In the genomic region with DNA sequence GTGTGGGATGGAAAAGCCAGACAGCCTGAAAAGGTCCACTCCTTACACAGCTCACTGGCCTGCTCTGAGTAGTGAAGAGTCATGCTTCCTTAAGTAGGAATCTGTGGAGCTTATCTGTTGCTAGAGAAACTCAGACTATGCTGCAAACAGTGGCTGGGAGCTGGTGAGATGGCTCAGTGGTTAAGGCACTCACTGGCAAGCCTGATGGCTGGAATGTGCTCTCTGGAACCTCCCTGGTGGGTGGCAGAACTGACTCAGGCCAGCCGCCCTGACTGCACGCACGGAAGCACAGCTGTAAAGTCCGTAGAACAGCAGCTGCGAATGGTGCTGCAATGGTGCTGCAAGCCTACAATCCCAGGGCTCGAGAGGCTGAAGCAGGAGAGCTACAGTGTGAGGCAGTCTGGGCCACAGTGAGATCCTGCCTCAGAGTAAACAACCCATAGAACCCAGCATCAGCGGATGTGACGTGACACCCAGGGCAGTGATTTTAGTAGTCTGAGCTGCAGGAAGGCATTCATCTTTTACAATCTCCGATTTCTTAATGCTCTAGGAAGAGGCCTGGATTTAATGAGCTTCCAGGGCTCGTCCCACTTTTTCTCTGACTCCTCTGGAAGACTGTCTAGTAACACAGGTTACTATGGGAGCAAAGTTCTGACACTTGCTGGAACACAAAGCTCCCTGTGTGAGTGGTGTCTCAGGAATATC, we compare ENCODE assay signal across 17 mouse cellular contexts. TPM values are rescaled to one million over a fixed set of nuclear protein-coding genes. Genes with fewer than 3 reads are reported as not detected.
DNase-seq lines count a peak whose midpoint lies in the region; ATAC-seq and TF ChIP-seq lines count a peak whose summit lies in the region.
"Had no signal": no experiment of that assay in that cellular context is flagged by ENCODE, and none has a peak within 500 bp of the region (broad histone marks: within the 10 kb centered on the region; RNA-seq: fewer than 3 reads in every experiment).

No protein-coding gene starts in this region.

- peaks cover 15% of the 10 kb centered on the region; the same call in 1 of the 2 replicates for H3K36me3 ChIP-seq in hindbrain, postnatal 0 days (ENCODE audit: insufficient read depth, low read length)
- H3K36me3 ChIP-seq in hindbrain, embryonic 10.5 days, result peaks cover 56% of the 10 kb centered on the region
- no peaks in the 10 kb centered on the region for H3K36me3 ChIP-seq in kidney, adult 2 months (ENCODE audit: control insufficient read depth, insufficient read depth, low read length)

- TF ChIP-seq POLR2A in kidney, adult 2 months (IDR thresholded peaks at IDR 0.05; ENCODE audit: low read depth, low read length), result no peak

- TF ChIP-seq CTCF in hindbrain, postnatal 0 days (IDR thresholded peaks at IDR 0.05; ENCODE audit: low read depth), result no peak
- TF ChIP-seq CTCF in kidney, adult 2 months (conservative IDR thresholded peaks at IDR 0.05; ENCODE audit: insufficient read depth, insufficient read length, low read depth, low read length), result no peak

- no peak for DNase-seq in hindbrain, postnatal 0 days (ENCODE audit: low spot score)
- DNase-seq in hindbrain, embryonic 10.5 days (ENCODE audit: low spot score), result no peak
- peak; percentile 13 for DNase-seq in NIH3T3 (ENCODE audit: low read depth)
- DNase-seq in kidney, adult 2 months, result peak; percentile 53
- peak; percentile 50 for DNase-seq in kidney, postnatal 14 days
- DNase-seq in neural tube, embryonic 10.5 days (ENCODE audit: extremely low spot score, low spot score), result no peak
- DNase-seq in lung, postnatal 4 days, result no peak
- DNase-seq: adrenal gland, postnatal 25 days; B cell, adult 2 months; cerebellum, adult 8-10 months; heart, adult 18-20 months; layer of hippocampus, postnatal 36 days; liver, embryonic 13.5 days had no signal

- H3K9ac ChIP-seq in hindbrain, postnatal 0 days (replicated peaks; ENCODE audit: low read length), result no peak overlapping the region
- H3K9ac ChIP-seq: embryonic facial prominence, embryonic 15.5 days; hindbrain, embryonic 14.5 days; liver, embryonic 13.5 days had no signal

- 65% methylated on average over 10 of the region's 10 CpGs for WGBS in hindbrain, postnatal 0 days
- 77% methylated on average over 10 of the region's 10 CpGs for WGBS in hindbrain, embryonic 10.5 days
- WGBS in kidney, adult 2 months, result 33% methylated on average over 10 of the region's 10 CpGs

- H3K4me1 ChIP-seq in hindbrain, postnatal 0 days (ENCODE audit: insufficient read depth, low read length), result peaks cover 11% of the 10 kb centered on the region; the same call in 1 of the 2 replicates
- peaks cover 3% of the 10 kb centered on the region; the same call in 1 of the 2 replicates for H3K4me1 ChIP-seq in hindbrain, embryonic 10.5 days (replicated peaks)
- H3K4me1 ChIP-seq in kidney, adult 2 months (ENCODE audit: control insufficient read depth, insufficient read depth, low read length), result no peaks in the 10 kb centered on the region

- 0 out of 2 replicates have a peak overlapping the region, but pooled peaks have one; percentile 67 for H3K27ac ChIP-seq in hindbrain, postnatal 0 days
- H3K27ac ChIP-seq in hindbrain, embryonic 10.5 days, result no peak overlapping the region
- peak overlapping the region; percentile 59; the same call in 1 of the 2 replicates for H3K27ac ChIP-seq in kidney, adult 2 months (ENCODE audit: insufficient read depth, low read depth, low read length)
- H3K27ac ChIP-seq: embryonic facial prominence, embryonic 15.5 days; forebrain, embryonic 10.5 days; liver, embryonic 13.5 days had no signal

- H3K27me3 ChIP-seq in hindbrain, postnatal 0 days (ENCODE audit: insufficient read depth, low read length), result no peaks in the 10 kb centered on the region
- no peaks in the 10 kb centered on the region for H3K27me3 ChIP-seq in hindbrain, embryonic 10.5 days (ENCODE audit: insufficient read depth, poor library complexity, severe bottlenecking)
- H3K27me3 ChIP-seq in kidney, adult 2 months (replicated peaks; ENCODE audit: control insufficient read depth, insufficient read depth, low read length), result no peaks in the 10 kb centered on the region
- H3K27me3 ChIP-seq: embryonic facial prominence, embryonic 15.5 days; liver, embryonic 13.5 days had no signal

- H3K4me2 ChIP-seq in hindbrain, postnatal 0 days (ENCODE audit: low read depth, low read length), result no peak overlapping the region
- H3K4me2 ChIP-seq: embryonic facial prominence, embryonic 15.5 days; hindbrain, embryonic 14.5 days; liver, embryonic 13.5 days had no signal

- H3K9me3 ChIP-seq in hindbrain, postnatal 0 days (ENCODE audit: low read length), result no peaks in the 10 kb centered on the region
- no peaks in the 10 kb centered on the region for H3K9me3 ChIP-seq in hindbrain, embryonic 10.5 days
- H3K9me3 ChIP-seq: embryonic facial prominence, embryonic 15.5 days; forebrain, embryonic 10.5 days; liver, embryonic 13.5 days had no signal

- H3K4me3 ChIP-seq in hindbrain, postnatal 0 days (ENCODE audit: low read length), result no peak overlapping the region
- no peak overlapping the region for H3K4me3 ChIP-seq in hindbrain, embryonic 10.5 days
- no peak overlapping the region for H3K4me3 ChIP-seq in kidney, adult 2 months (ENCODE audit: insufficient read depth, low read depth, low read length)
- H3K4me3 ChIP-seq: embryonic facial prominence, embryonic 15.5 days; forebrain, embryonic 10.5 days; liver, embryonic 13.5 days had no signal

- 0 out of 2 replicates have a peak, but pooled peaks have one; percentile 11 for ATAC-seq in hindbrain, postnatal 0 days

RNA-seq across cellular contexts. Expression of gene Papln, which starts 29.4 kb away (rescaled TPM):
- total RNA-seq in hindbrain, postnatal 0 days (2014; rRNA removed), result 3.0 and 4.9 TPM in 2 replicates
- polyA plus RNA-seq in hindbrain, postnatal 0 days (2015; fragmentation: Nextera tagmentation; extraction: Ambion mirVana), result 0.39 and 0.44 TPM in 2 replicates
- 0.04 and 0.14 TPM in 2 replicates for polyA plus RNA-seq in hindbrain, embryonic 10.5 days (2016; fragmentation: Nextera tagmentation; extraction: Ambion mirVana)
- polyA plus RNA-seq in kidney, adult 2 months (2012; rRNA removed), result 2.4 and 3.0 TPM in 2 replicates
- total RNA-seq: monocyte, adult 5-6 weeks had no signal

Comparison
In these comparisons a context has a peak if more than half of its experiments do, and no peak if none do; other contexts are left out.
1. DNase-seq: peak in NIH3T3 (single experiment), kidney, adult 2 months (single experiment) and kidney, postnatal 14 days (single experiment); none in hindbrain, postnatal 0 days (single experiment), hindbrain, embryonic 10.5 days (single experiment), neural tube, embryonic 10.5 days (single experiment) and lung, postnatal 4 days (0 of 2).